ENCODE assay signal across 8 mouse cellular contexts in genomic region chr4:118272258-118272657, GRCm38 (mm10). TPM values are rescaled to one million over a fixed set of nuclear protein-coding genes. Genes with fewer than 3 reads are reported as not detected.
DNase-seq lines count a peak whose midpoint lies in the region; ATAC-seq and TF ChIP-seq lines count a peak whose summit lies in the region.

No protein-coding gene starts in this region.

- no peak overlapping the region for H3K4me2 ChIP-seq in midbrain, embryonic 14.5 days (ENCODE audit: low read length)
- H3K4me2 ChIP-seq in midbrain, embryonic 11.5 days: no peak overlapping the region
- no peak overlapping the region for H3K4me2 ChIP-seq in forebrain, embryonic 14.5 days (ENCODE audit: low read length)
- no peak overlapping the region for H3K4me2 ChIP-seq in kidney, postnatal 0 days (ENCODE audit: low read length)

- no peak for TF ChIP-seq CTCF in kidney, postnatal 0 days (IDR thresholded peaks at IDR 0.05; ENCODE audit: low read depth)
- TF ChIP-seq CTCF in small intestine, adult 2 months (IDR thresholded peaks at IDR 0.05; ENCODE audit: extremely low read depth, insufficient read length, insufficient replicate concordance, low read depth, low read length): no peak

- no peak for TF ChIP-seq POLR2A in small intestine, adult 2 months (IDR thresholded peaks at IDR 0.05; ENCODE audit: low read depth, low read length)

- DNase-seq in midbrain, embryonic 14.5 days: no peak
- no peak for DNase-seq in midbrain, embryonic 11.5 days (ENCODE audit: low spot score, missing footprints)
- no peak for DNase-seq in forebrain, embryonic 14.5 days (ENCODE audit: low spot score)
- peak; percentile 43 for DNase-seq in kidney, postnatal 0 days (ENCODE audit: low spot score)
- no peak for DNase-seq in thymus, postnatal 25 days
- no peak for DNase-seq in left cerebral cortex, adult 9 months (ENCODE audit: low spot score in 2 of 2)
- no peak for DNase-seq in yolk sac, embryonic 10.5 days (ENCODE audit: low spot score)

- no peak overlapping the region for H3K9ac ChIP-seq in midbrain, embryonic 14.5 days (replicated peaks; ENCODE audit: low read length)
- no peak overlapping the region for H3K9ac ChIP-seq in midbrain, embryonic 11.5 days (ENCODE audit: low read length)
- H3K9ac ChIP-seq in forebrain, embryonic 14.5 days (ENCODE audit: low read length): no peak overlapping the region
- H3K9ac ChIP-seq in kidney, postnatal 0 days (ENCODE audit: low read depth, low read length): no peak overlapping the region

- H3K4me3 ChIP-seq in midbrain, embryonic 14.5 days (replicated peaks; ENCODE audit: low read depth, low read length): no peak overlapping the region
- no peak overlapping the region for H3K4me3 ChIP-seq in midbrain, embryonic 11.5 days (ENCODE audit: low read depth, low read length)
- no peak overlapping the region for H3K4me3 ChIP-seq in forebrain, embryonic 14.5 days (ENCODE audit: low read depth, low read length)
- no peak overlapping the region for H3K4me3 ChIP-seq in kidney, postnatal 0 days (replicated peaks; ENCODE audit: low read depth, low read length)
- no peak overlapping the region for H3K4me3 ChIP-seq in small intestine, adult 2 months (ENCODE audit: low read depth, low read length)

- WGBS in midbrain, embryonic 14.5 days: 49% methylated on average over 5 of the region's 5 CpGs
- 46% methylated on average over 5 of the region's 5 CpGs for WGBS in midbrain, embryonic 11.5 days
- 34% methylated on average over 5 of the region's 5 CpGs for WGBS in forebrain, embryonic 14.5 days
- WGBS in kidney, postnatal 0 days: 28% methylated on average over 5 of the region's 5 CpGs
- WGBS in small intestine, adult 2 months: 23% methylated on average over 5 of the region's 5 CpGs

- H3K9me3 ChIP-seq in midbrain, embryonic 14.5 days (ENCODE audit: control insufficient read depth, low read length): 0 out of 2 replicates have a peak, but pooled peaks cover 4% of the 10 kb centered on the region
- no peaks in the 10 kb centered on the region for H3K9me3 ChIP-seq in midbrain, embryonic 11.5 days (ENCODE audit: control insufficient read depth, low read length)
- H3K9me3 ChIP-seq in forebrain, embryonic 14.5 days (replicated peaks; ENCODE audit: control insufficient read depth, low read length): no peaks in the 10 kb centered on the region
- H3K9me3 ChIP-seq in kidney, postnatal 0 days (replicated peaks; ENCODE audit: low read length): no peaks in the 10 kb centered on the region

- peaks cover 41% of the 10 kb centered on the region for H3K4me1 ChIP-seq in midbrain, embryonic 14.5 days (ENCODE audit: control insufficient read depth, insufficient read depth, low read length)
- H3K4me1 ChIP-seq in midbrain, embryonic 11.5 days (ENCODE audit: control insufficient read depth, insufficient read depth, low read length): peaks cover 47% of the 10 kb centered on the region
- peaks cover 46% of the 10 kb centered on the region for H3K4me1 ChIP-seq in forebrain, embryonic 14.5 days (ENCODE audit: control insufficient read depth, insufficient read depth, low read length)
- H3K4me1 ChIP-seq in kidney, postnatal 0 days (replicated peaks; ENCODE audit: insufficient read depth, low read length): peaks cover 56% of the 10 kb centered on the region
- peaks cover 48% of the 10 kb centered on the region for H3K4me1 ChIP-seq in small intestine, adult 2 months (ENCODE audit: control insufficient read depth, insufficient read depth, insufficient read length, low read length)

- H3K36me3 ChIP-seq in midbrain, embryonic 14.5 days (ENCODE audit: control insufficient read depth, insufficient read depth, low read length): peaks cover 39% of the 10 kb centered on the region
- H3K36me3 ChIP-seq in midbrain, embryonic 11.5 days (ENCODE audit: control insufficient read depth, insufficient read depth, low read length): peaks cover 15% of the 10 kb centered on the region
- peaks cover 45% of the 10 kb centered on the region for H3K36me3 ChIP-seq in forebrain, embryonic 14.5 days (ENCODE audit: control insufficient read depth, insufficient read depth, low read length)
- peaks cover 6% of the 10 kb centered on the region for H3K36me3 ChIP-seq in kidney, postnatal 0 days (ENCODE audit: insufficient read depth, low read length)
- peaks cover 34% of the 10 kb centered on the region for H3K36me3 ChIP-seq in small intestine, adult 2 months (ENCODE audit: control insufficient read depth, insufficient read depth, low read length)

- ATAC-seq in midbrain, embryonic 14.5 days (ENCODE audit: low FRiP score, low TSS enrichment): no peak
- no peak for ATAC-seq in midbrain, embryonic 11.5 days (ENCODE audit: low FRiP score)
- no peak for ATAC-seq in forebrain, embryonic 14.5 days
- no peak; the same call in 1 of the 2 replicates for ATAC-seq in kidney, postnatal 0 days (replicated peaks; ENCODE audit: low FRiP score, low read depth)

- H3K27me3 ChIP-seq in midbrain, embryonic 14.5 days (ENCODE audit: control insufficient read depth, insufficient read depth, low read length): no peaks in the 10 kb centered on the region
- H3K27me3 ChIP-seq in midbrain, embryonic 11.5 days (ENCODE audit: control insufficient read depth, insufficient read depth, low read length): no peaks in the 10 kb centered on the region
- no peaks in the 10 kb centered on the region for H3K27me3 ChIP-seq in forebrain, embryonic 14.5 days (replicated peaks; ENCODE audit: control insufficient read depth, insufficient read depth, low read length)
- H3K27me3 ChIP-seq in kidney, postnatal 0 days (ENCODE audit: insufficient read depth, low read length): no peaks in the 10 kb centered on the region
- H3K27me3 ChIP-seq in small intestine, adult 2 months (ENCODE audit: control insufficient read depth, insufficient read depth, low read length): no peaks in the 10 kb centered on the region

- 0 out of 2 replicates have a peak overlapping the region, but pooled peaks have one; percentile 5 for H3K27ac ChIP-seq in midbrain, embryonic 14.5 days (replicated peaks; ENCODE audit: low read depth, low read length)
- H3K27ac ChIP-seq in midbrain, embryonic 11.5 days (ENCODE audit: low read depth, low read length): no peak overlapping the region
- peak overlapping the region; percentile 39; the same call in 1 of the 2 replicates for H3K27ac ChIP-seq in forebrain, embryonic 14.5 days (ENCODE audit: low read depth, low read length)
- H3K27ac ChIP-seq in kidney, postnatal 0 days: peak overlapping the region; percentile 91
- peak overlapping the region; percentile 86 for H3K27ac ChIP-seq in small intestine, adult 2 months (ENCODE audit: insufficient read depth, low read depth, low read length)

RNA-seq across cellular contexts. Expression of gene Ptprf, which starts 18.9 kb away (rescaled TPM):
- polyA plus RNA-seq in midbrain, embryonic 14.5 days (2014; fragmentation: Nextera tagmentation; extraction: Ambion mirVana): 69.5 and 73.4 TPM in 2 replicates
- 60.1 and 63.5 TPM in 2 replicates for polyA plus RNA-seq in midbrain, embryonic 11.5 days (2014; fragmentation: Nextera tagmentation; extraction: Ambion mirVana)
- 42.0 and 50.2 TPM in 2 replicates for polyA plus RNA-seq in forebrain, embryonic 14.5 days (2014; fragmentation: Nextera tagmentation; extraction: Ambion mirVana)
- 34.0 and 37.6 TPM in 2 replicates for polyA plus RNA-seq in kidney, postnatal 0 days (2015; fragmentation: Nextera tagmentation; extraction: Ambion mirVana)
- polyA plus RNA-seq in small intestine, adult 2 months (2012; rRNA removed): 133 and 257 TPM in 2 replicates
